Mouse (Mus musculus) inflammation-experienced regulatory T-cells, adult 16 weeks (primary cell): ENCODE measurements around the gene Grap. TPM values are rescaled to one million over a fixed set of nuclear protein-coding genes. Genes with fewer than 3 reads are reported as not detected.

ENCODE experiments used
- polyA plus RNA-seq: library from polyadenylated mRNA; unstranded; fragments of 100-300 nt; shearing (Covaris generic); gene quantifications from one replicate; pipeline ENCODE4 v1.2.1, GENCODE M21; 2017

Grap gene
- 430 TPM for polyA plus RNA-seq

GRCm38 (mm10) chr11:61652686-61653447 lies at the start of gene Grap:
Gene Grap, plus strand, starts transcription at chr11:61653265.

GRCm38 (mm10) chr11:61683907-61684731 lies 31.1 kb downstream of the Grap start, which contains the start of gene Fam83g:
Gene Fam83g, plus strand, starts transcription at chr11:61684091.

GRCm38 (mm10) chr11:61720636-61721035 lies 67.6 kb downstream of the Grap start, which contains the start of gene Slc5a10:
Gene Slc5a10, minus strand, starts transcription at chr11:61720826.

Other genes starting within 250 kb of the Grap start
- not detected for gene Rnf112, start 199.1 kb upstream of the Grap start, polyA plus RNA-seq
- gene Mfap4, start 167.8 kb upstream of the Grap start, polyA plus RNA-seq: not detected
- 37.7 TPM for gene Mapk7, start 158.9 kb upstream of the Grap start, polyA plus RNA-seq
- 3.6 TPM for gene B9d1, start 148.1 kb upstream of the Grap start, polyA plus RNA-seq
- gene Epn2, start 73.6 kb upstream of the Grap start, polyA plus RNA-seq: 0.80 TPM
- gene Fam83g, start 30.8 kb downstream of the Grap start, polyA plus RNA-seq: 3.7 TPM
- 0.18 TPM for gene Slc5a10, start 67.6 kb downstream of the Grap start, polyA plus RNA-seq
- gene Prpsap2, start 108.8 kb downstream of the Grap start, polyA plus RNA-seq: 33.7 TPM
- 3.6 TPM for gene Ulk2, start 201.8 kb downstream of the Grap start, polyA plus RNA-seq